Mouse (Mus musculus) sigmoid colon, adult 10 weeks (tissue): ENCODE measurements around the gene Slc37a3. TPM values are rescaled to one million over a fixed set of nuclear protein-coding genes. Genes with fewer than 3 reads are reported as not detected.

Source experiments
- polyA plus RNA-seq: library from polyadenylated mRNA; stranded (reverse); fragments of 350-450 nt; fragmentation: Illumina TruSeq; extraction: RNeasy Lipid Tissue Mini Kit (QIAGEN cat#74804); gene quantifications from one replicate; pipeline ENCODE4 v1.2.3, GENCODE M21; 2014; ENCODE audit warnings: low read depth, low replicate concordance

The Slc37a3 gene
- polyA plus RNA-seq = 42.3 TPM

GRCm38 (mm10) chr6:39377311-39377827 lies at the start of gene Slc37a3:
Slc37a3 (minus strand) TSS chr6:39377675.

GRCm38 (mm10) chr6:39419851-39420721 lies 42.6 kb upstream of the Slc37a3 start, which contains the start of gene Mkrn1:
Mkrn1 (minus strand) TSS chr6:39420462.

GRCm38 (mm10) chr6:39381125-39381880 lies 3.8 kb upstream of the Slc37a3 start, which contains the start of gene Rab19:
Rab19 (plus strand) TSS chr6:39381175.

Other genes with a start within 250 kb of the Slc37a3 start
- 104 TPM for gene Kdm7a, start 170.9 kb downstream of the Slc37a3 start, polyA plus RNA-seq
- gene Rab19, start 3.5 kb upstream of the Slc37a3 start, polyA plus RNA-seq = 4.4 TPM
- 258 TPM for gene Mkrn1, start 42.8 kb upstream of the Slc37a3 start, polyA plus RNA-seq
- 1.1 TPM for gene Dennd2a, start 180.2 kb upstream of the Slc37a3 start, polyA plus RNA-seq
- 5.4 TPM for gene Adck2, start 196.2 kb upstream of the Slc37a3 start, polyA plus RNA-seq
- not detected for gene Gm42420, start 208.1 kb upstream of the Slc37a3 start, polyA plus RNA-seq
- 66.4 TPM for gene Ndufb2, start 214.9 kb upstream of the Slc37a3 start, polyA plus RNA-seq